Mouse (Mus musculus) embryonic facial prominence, embryonic 12.5 days (tissue): Measurements from ENCODE around the gene Creb3l4. TPM values are rescaled to one million over a fixed set of nuclear protein-coding genes. Genes with fewer than 3 reads are reported as not detected.

Experiments
- ATAC-seq: fragments of 200-750 bp; cut with Nextera tagmentation; 2 replicates; pipeline ENCODE4 v1.8.0; 2017; ENCODE audit not compliant: insufficient number of reproducible peaks, insufficient read depth, low FRiP score, low TSS enrichment
- H3K27ac ChIP-seq: fragments of 300-500 bp; sonication (generic); 2 replicates; pipeline ENCODE4 v1.5.1; 2016; ENCODE audit warnings: mild to moderate bottlenecking
- H3K27me3 ChIP-seq: fragments of 300-500 bp; sonication (generic); 2 replicates; pipeline ENCODE4 v1.6.1; 2016; ENCODE audit warnings: mild to moderate bottlenecking, moderate library complexity
- H3K36me3 ChIP-seq: fragments of 300-500 bp; sonication (generic); 2 replicates; pipeline ENCODE4 v1.6.1; 2016; ENCODE audit warnings: mild to moderate bottlenecking
- H3K4me1 ChIP-seq: fragments of 300-500 bp; sonication (generic); 2 replicates; pipeline ENCODE4 v1.6.1; 2016
- H3K4me2 ChIP-seq: fragments of 300-500 bp; sonication (generic); replicated peaks from 2 replicates; pipeline ENCODE4 v1.6.1; 2016; ENCODE audit warnings: mild to moderate bottlenecking, moderate library complexity
- H3K4me3 ChIP-seq: fragments of 300-500 bp; sonication (generic); 2 replicates; pipeline ENCODE4 v1.5.1; 2016; ENCODE audit warnings: mild to moderate bottlenecking
- H3K9ac ChIP-seq: fragments of 300-500 bp; sonication (generic); 2 replicates; pipeline ENCODE4 v1.6.1; 2016; ENCODE audit warnings: mild to moderate bottlenecking, moderate library complexity
- H3K9me3 ChIP-seq: fragments of 300-500 bp; sonication (generic); 2 replicates; pipeline ENCODE4 v1.6.1; 2016; ENCODE audit warnings: mild to moderate bottlenecking, moderate library complexity
- WGBS: fragments of 180-500 bp; shearing (Covaris S2); methylation state at CpG from one replicate; pipeline ENCODE4 v1.1.7; 2016; 5-methylcytosine and 5-hydroxymethylcytosine counted together
- polyA plus RNA-seq: library from polyadenylated mRNA; unstranded; fragments of >200 nt; fragmentation: Nextera tagmentation; extraction: Ambion mirVana; gene quantifications from 2 replicates; pipeline ENCODE4 v1.2.1, GENCODE M21; 2016

Creb3l4 gene
- polyA plus RNA-seq, 1 experiment from 2014 or later, result 8.5 TPM

- peak overlapping the region; percentile 79 for H3K27ac ChIP-seq
- H3K27me3 ChIP-seq, result no peaks in the 10 kb centered on the region
- peak overlapping the region; percentile 62 for H3K9ac ChIP-seq
- peaks cover 24% of the 10 kb centered on the region for H3K36me3 ChIP-seq
- H3K9me3 ChIP-seq, result no peaks in the 10 kb centered on the region
- H3K4me1 ChIP-seq, result peaks cover 12% of the 10 kb centered on the region
- 22% methylated on average over 5 of the region's 5 CpGs for WGBS
- ATAC-seq, result no peak; the same call in 1 of the 2 replicates
- H3K4me3 ChIP-seq, result peak overlapping the region; percentile 51
- peak overlapping the region; percentile 77 for H3K4me2 ChIP-seq
These were observed 22.2 kb downstream of the Creb3l4 start for GRCm38 (mm10) chr3:90221123-90221522.

GRCm38 (mm10) chr3:90220531-90220951, 22.8 kb downstream of the Creb3l4 start:
- Histone ChIP-seq H3K27ac (peak overlapping the region; percentile 79), H3K4me1 (peaks cover 12% of the 10 kb centered on the region), H3K9ac (peak overlapping the region; percentile 62), H3K4me2 (peak overlapping the region; percentile 77), H3K4me3 (peak overlapping the region; percentile 51), H3K9me3 (no peaks in the 10 kb centered on the region), H3K36me3 (peaks cover 21% of the 10 kb centered on the region), H3K27me3 (no peaks in the 10 kb centered on the region)
- 1% methylated on average over 19 of the region's 20 CpGs for WGBS
- peak; percentile 82 for ATAC-seq

GRCm38 (mm10) chr3:90220088-90220487, 23.2 kb downstream of the Creb3l4 start:
- Histone ChIP-seq H3K9ac (peak overlapping the region; percentile 62), H3K9me3 (no peaks in the 10 kb centered on the region)

GRCm38 (mm10) chr3:90215825-90216380, 27.4 kb downstream of the Creb3l4 start:
- Histone ChIP-seq H3K36me3 (peaks cover 15% of the 10 kb centered on the region), H3K9ac (no peak overlapping the region), H3K27me3 (no peaks in the 10 kb centered on the region), H3K4me1 (peaks cover 17% of the 10 kb centered on the region), H3K4me3 (no peak overlapping the region), H3K4me2 (no peak overlapping the region), H3K9me3 (no peaks in the 10 kb centered on the region), H3K27ac (no peak overlapping the region)
- WGBS, result 42% methylated on average over 1 of the region's 1 CpGs
- no peak for ATAC-seq

More at GRCm38 (mm10) chr3:90220088-90220487, 23.2 kb downstream of the Creb3l4 start:
- H3K36me3 ChIP-seq, result peaks cover 17% of the 10 kb centered on the region
- peaks cover 12% of the 10 kb centered on the region for H3K4me1 ChIP-seq
- H3K4me2 ChIP-seq, result peak overlapping the region; percentile 77
- ATAC-seq, result no peak
- peak overlapping the region; percentile 51 for H3K4me3 ChIP-seq
- 15% methylated on average over 6 of the region's 6 CpGs for WGBS
- H3K27ac ChIP-seq, result peak overlapping the region; percentile 79
- no peaks in the 10 kb centered on the region for H3K27me3 ChIP-seq

- no peak for ATAC-seq
- H3K9me3 ChIP-seq, result no peaks in the 10 kb centered on the region
- H3K4me3 ChIP-seq, result peak overlapping the region; percentile 89
- H3K27ac ChIP-seq, result peak overlapping the region; percentile 88
- H3K27me3 ChIP-seq, result no peaks in the 10 kb centered on the region
- peaks cover 29% of the 10 kb centered on the region for H3K36me3 ChIP-seq
- H3K9ac ChIP-seq, result peak overlapping the region; percentile 7; the same call in 1 of the 2 replicates
- peaks cover 17% of the 10 kb centered on the region for H3K4me1 ChIP-seq
- WGBS, result 14% methylated on average over 12 of the region's 12 CpGs
- peak overlapping the region; percentile 96 for H3K4me2 ChIP-seq
These were observed 29.2 kb downstream of the Creb3l4 start for GRCm38 (mm10) chr3:90213956-90214684.

GRCm38 (mm10) chr3:90213377-90213866, 29.9 kb downstream of the Creb3l4 start, which contains the start of the genes Rps27 and Rab13:
Rps27 (minus strand) TSS chr3:90213651.
Rab13 (plus strand) TSS chr3:90213695.
- peak within 1 kb of the TSS; percentile 83 for H3K9ac ChIP-seq
- under 1% methylated on average over 42 of the region's 42 CpGs for WGBS
- H3K4me2 ChIP-seq, result peak within 1 kb of the TSS; percentile 96
- H3K36me3 ChIP-seq, result peaks cover 36% of the 10 kb centered on the region
- peaks cover 17% of the 10 kb centered on the region for H3K4me1 ChIP-seq
- H3K27ac ChIP-seq, result peak within 1 kb of the TSS; percentile 88
- peak; percentile 89 for ATAC-seq
- no peaks in the 10 kb centered on the region for H3K27me3 ChIP-seq
- H3K9me3 ChIP-seq, result no peaks in the 10 kb centered on the region
- peak within 1 kb of the TSS; percentile 89 for H3K4me3 ChIP-seq

- 14% methylated on average over 5 of the region's 5 CpGs for WGBS
- Histone ChIP-seq H3K27ac (no peak overlapping the region), H3K9ac (peak overlapping the region; percentile 83), H3K27me3 (no peaks in the 10 kb centered on the region), H3K9me3 (no peaks in the 10 kb centered on the region), H3K4me1 (peaks cover 17% of the 10 kb centered on the region), H3K36me3 (peaks cover 43% of the 10 kb centered on the region), H3K4me2 (peak overlapping the region; percentile 96), H3K4me3 (peak overlapping the region; percentile 89)
- no peak for ATAC-seq
These were observed 30.6 kb downstream of the Creb3l4 start for GRCm38 (mm10) chr3:90212723-90213122.

- Histone ChIP-seq H3K9ac (peak overlapping the region; percentile 12; the same call in 1 of the 2 replicates), H3K4me2 (peak overlapping the region; percentile 96), H3K36me3 (peaks cover 45% of the 10 kb centered on the region), H3K4me3 (peak overlapping the region; percentile 89), H3K27me3 (no peaks in the 10 kb centered on the region), H3K27ac (no peak overlapping the region), H3K4me1 (peaks cover 17% of the 10 kb centered on the region), H3K9me3 (no peaks in the 10 kb centered on the region)
- WGBS, result 80% methylated on average over 13 of the region's 13 CpGs
- ATAC-seq, result no peak
These were observed 31.6 kb downstream of the Creb3l4 start for GRCm38 (mm10) chr3:90211475-90212398.

- Histone ChIP-seq H3K4me2 (no peak overlapping the region), H3K27ac (no peak overlapping the region), H3K4me3 (no peak overlapping the region), H3K27me3 (no peaks in the 10 kb centered on the region), H3K9me3 (no peaks in the 10 kb centered on the region), H3K9ac (no peak overlapping the region), H3K36me3 (peaks cover 45% of the 10 kb centered on the region), H3K4me1 (peaks cover 17% of the 10 kb centered on the region)
- ATAC-seq, result no peak
- WGBS, result 90% methylated on average over 5 of the region's 5 CpGs
These were observed 33.3 kb downstream of the Creb3l4 start for GRCm38 (mm10) chr3:90209908-90210566.

GRCm38 (mm10) chr3:90208662-90209061, 34.6 kb downstream of the Creb3l4 start:
- H3K27ac ChIP-seq, result no peak overlapping the region
- no peak overlapping the region for H3K4me3 ChIP-seq
- H3K9me3 ChIP-seq, result no peaks in the 10 kb centered on the region
- no peak overlapping the region for H3K9ac ChIP-seq
- H3K4me1 ChIP-seq, result peaks cover 17% of the 10 kb centered on the region
- no peak for ATAC-seq
- peaks cover 45% of the 10 kb centered on the region for H3K36me3 ChIP-seq
- 82% methylated on average over 2 of the region's 2 CpGs for WGBS
- H3K4me2 ChIP-seq, result no peak overlapping the region
- H3K27me3 ChIP-seq, result no peaks in the 10 kb centered on the region

GRCm38 (mm10) chr3:90204582-90204981, 38.7 kb downstream of the Creb3l4 start:
- Histone ChIP-seq H3K4me2 (no peak overlapping the region), H3K4me1 (no peaks in the 10 kb centered on the region), H3K27me3 (no peaks in the 10 kb centered on the region), H3K36me3 (peaks cover 19% of the 10 kb centered on the region), H3K9ac (no peak overlapping the region), H3K4me3 (no peak overlapping the region), H3K9me3 (no peaks in the 10 kb centered on the region), H3K27ac (no peak overlapping the region)
- WGBS, result 97% methylated on average over 2 of the region's 2 CpGs
- no peak for ATAC-seq
